Mouse (Mus musculus) kidney, adult 8-10 months (tissue): ENCODE results near the gene Ncan.

Experiments
- DNase-seq, 2 experiments: peaks; one replicate each; pipeline ENCODE4 v3.0.0; 2022

The Ncan gene

GRCm38 (mm10) chr8:70128435-70128834 lies 7.8 kb upstream of the Ncan start:
- peak; percentile 40 to 43 for DNase-seq

- DNase-seq = no peak
Measured at GRCm38 (mm10) chr8:70124992-70125391, 4.3 kb upstream of the Ncan start.

- DNase-seq = peak in 1 of 2 experiments; percentile 23
Measured at GRCm38 (mm10) chr8:70122863-70123262, 2.2 kb upstream of the Ncan start.

GRCm38 (mm10) chr8:70118726-70119700 lies 1.7 kb downstream of the Ncan start:
- no peak for DNase-seq

- no peak for DNase-seq
Measured at GRCm38 (mm10) chr8:70117611-70118010, 3.1 kb downstream of the Ncan start.

DNA sequence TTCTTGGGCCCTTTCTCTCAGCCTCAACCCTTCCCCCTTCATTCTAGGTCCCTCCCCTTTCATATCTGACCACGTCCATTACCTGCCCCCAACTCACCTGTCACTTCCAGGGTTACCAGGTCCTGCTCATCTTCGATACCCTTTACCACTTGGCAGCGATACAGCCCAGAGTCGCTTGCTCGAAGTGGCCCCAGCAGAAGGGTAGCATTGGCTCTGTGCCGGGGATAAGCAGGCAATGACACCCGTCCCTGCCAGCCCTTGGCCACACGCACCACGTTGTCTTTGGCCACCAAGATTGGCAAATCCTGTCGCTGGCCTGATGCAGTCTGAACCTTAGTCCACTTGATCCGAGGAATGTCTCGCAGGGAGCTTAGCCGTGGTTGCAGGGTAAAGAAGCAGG lies 5.8 kb downstream of the Ncan start:
- DNase-seq = no peak

DNA sequence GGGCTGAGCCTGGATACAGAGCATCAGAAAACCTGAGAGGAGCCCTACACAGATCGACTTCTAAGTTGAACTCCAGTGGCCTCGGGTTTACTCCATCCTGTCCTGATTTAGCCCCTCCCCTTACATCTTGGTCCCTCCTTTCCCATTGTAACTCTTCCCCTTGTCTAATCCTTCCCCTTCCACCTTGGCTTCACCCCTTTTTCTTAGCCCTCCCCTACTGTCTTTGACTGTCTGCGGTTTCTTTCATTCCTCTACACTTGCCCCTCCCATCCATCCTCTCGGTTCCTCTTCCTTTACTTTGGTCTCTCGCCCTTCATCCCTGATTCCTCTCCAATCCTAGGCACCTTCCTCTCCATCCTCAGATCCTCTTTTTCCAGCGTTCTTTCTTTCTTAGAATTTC lies 6.2 kb downstream of the Ncan start:
- no peak for DNase-seq

- no peak for DNase-seq
Measured at GRCm38 (mm10) chr8:70112401-70113016, 8.2 kb downstream of the Ncan start.

DNA sequence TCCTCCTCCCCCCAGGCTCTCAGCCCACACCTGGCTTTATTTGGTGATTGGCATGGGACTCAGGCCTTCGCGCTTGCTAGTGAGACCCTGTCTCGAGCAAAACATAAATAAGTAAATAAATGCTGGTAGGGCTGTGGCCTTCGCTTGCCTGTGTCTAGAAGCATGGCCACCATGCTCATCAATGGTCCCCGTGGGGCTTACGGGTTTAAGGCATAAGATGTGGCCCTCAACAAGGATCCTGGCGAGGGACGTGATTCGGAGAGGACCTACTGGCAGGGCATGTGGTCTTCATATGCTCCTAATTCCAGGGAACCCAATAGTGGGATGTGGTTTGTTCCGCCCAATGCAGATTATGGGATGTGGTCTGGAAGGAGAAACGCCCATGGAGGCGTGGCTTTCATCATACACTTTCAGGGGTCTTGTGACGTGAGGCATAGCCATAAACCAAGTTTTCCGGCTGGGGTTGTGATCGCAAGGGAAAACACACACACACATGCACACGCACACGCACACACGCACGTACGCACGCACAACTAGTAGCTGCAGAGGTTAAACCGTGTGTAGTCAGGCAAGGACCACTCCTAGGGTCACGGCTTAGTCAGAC lies 9.4 kb downstream of the Ncan start:
- no peak for DNase-seq

GRCm38 (mm10) chr8:70110451-70110850 lies 10.2 kb downstream of the Ncan start:
- DNase-seq = no peak

DNA sequence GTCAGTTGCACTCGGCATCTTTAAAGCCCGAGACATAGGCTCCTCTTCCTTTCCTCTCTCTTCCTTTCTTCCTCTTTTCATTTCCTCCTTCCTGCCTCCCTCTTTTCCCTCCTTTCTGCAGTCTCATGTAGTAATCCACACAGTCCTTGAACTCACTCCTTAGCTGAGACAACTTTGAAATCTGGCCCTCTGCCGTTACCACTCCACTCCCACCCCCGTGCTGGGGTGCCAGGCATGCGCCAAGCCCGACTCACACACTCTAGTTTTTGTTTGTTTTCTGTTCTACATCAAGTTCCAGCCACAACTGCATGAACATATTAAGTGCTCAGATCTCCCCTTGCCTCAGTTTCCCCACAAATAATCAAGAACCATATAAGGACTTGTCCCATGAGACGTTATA lies 15.8 kb downstream of the Ncan start:
- no peak for DNase-seq

DNA sequence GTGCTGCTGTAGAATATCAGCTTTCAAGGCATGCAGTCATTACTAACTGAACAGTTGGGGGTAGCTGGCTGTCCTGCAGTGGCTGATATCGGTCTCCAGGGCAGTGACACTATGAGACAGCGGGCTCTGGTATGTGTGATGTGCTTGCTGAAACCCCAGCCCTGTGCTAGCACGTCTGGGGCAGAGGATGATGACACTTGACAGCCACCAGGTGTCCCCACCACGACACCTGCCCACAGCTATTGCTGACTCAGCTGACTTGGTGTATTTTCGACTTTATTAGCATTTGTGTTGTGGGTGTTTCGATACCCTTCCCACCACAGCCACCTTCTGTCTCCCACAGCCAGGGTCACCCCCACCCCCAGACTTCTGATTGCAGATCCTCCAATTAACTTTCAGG lies 16.2 kb downstream of the Ncan start:
- peak; percentile 22 to 25 for DNase-seq

- DNase-seq = no peak
Measured at GRCm38 (mm10) chr8:70100241-70100640, 20.4 kb downstream of the Ncan start.

DNA sequence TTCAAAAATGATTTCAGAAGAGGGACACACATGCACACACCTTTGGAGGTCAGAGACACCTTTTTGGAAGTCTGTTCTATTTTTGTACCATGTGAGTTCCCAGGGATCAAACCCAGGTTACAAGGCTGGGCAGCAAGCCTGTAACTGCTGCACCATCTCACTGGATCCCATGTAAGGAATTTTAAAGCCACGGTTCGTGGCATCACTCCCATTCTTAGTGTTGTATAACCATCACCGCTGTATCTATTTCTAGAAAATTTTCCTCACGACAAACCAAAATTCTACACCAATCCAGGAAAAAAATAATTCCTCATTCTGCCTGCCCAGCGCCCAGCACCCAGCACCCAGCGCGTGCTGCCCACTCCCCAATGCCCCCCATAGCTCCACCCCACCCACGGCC lies 21.4 kb downstream of the Ncan start:
- DNase-seq = no peak

GRCm38 (mm10) chr8:70092786-70093185 lies 27.9 kb downstream of the Ncan start:
- no peak for DNase-seq

DNA sequence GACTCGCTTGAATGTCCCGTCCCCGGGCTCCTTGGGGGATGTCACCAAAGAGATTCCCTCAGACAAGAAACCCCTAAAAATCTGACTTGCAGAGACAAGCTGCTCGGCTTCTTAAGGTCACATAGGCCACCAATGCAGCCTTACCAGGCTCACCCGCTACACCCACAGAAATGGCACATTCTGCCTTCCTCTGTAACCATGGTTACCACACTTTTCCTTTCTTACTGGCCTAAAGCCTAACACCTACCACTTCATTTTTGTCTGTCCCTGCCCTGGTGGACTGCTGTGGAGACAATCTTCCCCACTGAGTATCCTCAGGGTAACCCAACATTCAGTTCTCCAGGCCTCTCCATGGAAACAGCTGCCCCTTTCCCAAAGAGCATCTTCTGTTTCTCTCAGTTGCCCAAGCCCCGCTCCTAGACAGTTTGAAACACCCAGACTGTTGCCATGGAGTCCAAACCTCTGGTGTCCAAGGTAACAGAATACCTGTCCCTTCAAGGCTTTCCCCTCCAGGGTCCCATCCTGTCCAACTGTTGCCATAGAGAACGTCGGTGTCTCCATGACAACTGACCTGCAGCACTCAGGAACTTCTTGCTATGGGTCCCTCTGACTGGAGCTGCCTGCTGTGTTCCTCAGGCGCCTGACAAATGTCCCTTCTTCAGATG lies 31.2 kb downstream of the Ncan start:
- no peak for DNase-seq

DNA sequence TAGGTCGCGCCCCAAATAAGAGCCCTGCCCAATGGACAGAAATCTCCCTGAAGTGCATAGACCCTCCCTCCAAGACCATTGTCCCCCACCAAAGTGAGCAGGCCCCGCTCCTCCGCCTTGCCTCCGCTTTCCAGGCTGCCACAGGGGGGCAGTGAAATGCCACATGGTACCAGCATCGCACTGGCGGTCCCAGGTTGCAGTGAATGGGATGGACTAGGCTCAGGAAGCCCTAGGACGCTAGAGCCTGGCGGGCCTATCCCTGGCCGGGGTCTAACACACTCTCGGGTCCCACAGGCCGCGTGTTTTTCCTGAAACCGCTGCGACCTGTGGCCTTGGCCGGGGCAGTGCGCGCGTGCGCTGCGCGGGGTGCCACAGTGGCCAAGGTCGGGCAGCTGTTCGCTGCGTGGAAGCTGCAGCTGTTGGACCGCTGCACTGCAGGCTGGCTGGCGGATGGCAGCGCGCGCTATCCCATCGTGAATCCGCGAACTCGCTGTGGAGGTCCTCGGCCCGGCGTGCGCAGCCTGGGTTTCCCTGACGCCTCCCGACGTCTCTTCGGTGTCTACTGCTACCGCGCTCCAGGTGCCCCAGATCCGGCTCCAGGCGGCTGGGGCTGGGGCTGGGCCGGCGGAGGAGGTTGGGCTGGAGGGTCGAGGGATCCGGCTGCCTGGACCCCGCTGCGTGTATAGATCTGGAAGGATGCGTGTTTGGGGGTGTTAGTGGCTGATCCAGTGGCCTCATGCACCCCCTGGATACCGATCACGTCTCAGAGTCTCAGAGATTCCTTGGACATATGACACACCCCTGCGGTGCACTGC lies 32.6 kb downstream of the Ncan start:
- DNase-seq = peak in 1 of 2 experiments; percentile 29

DNA sequence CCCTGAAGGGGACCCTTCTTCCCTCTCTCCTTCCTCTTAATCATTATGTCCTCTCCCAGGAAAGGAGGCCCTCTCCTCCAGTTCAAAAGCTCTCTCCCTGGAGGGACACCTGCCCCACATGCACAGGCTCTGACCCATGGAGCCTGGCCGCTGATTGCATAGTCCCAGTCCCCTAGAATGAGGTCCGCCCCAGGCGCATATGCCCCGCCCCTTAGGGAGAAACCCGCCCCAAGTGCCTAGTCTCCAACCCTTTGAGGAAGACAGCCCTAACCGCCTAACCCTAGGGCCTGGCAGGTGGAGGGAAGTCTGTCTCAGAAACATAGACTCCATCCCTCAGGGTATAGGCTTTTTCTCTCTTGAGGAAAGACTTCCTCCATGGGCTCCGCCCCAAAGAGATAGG lies 33.4 kb downstream of the Ncan start:
- no peak for DNase-seq

- no peak for DNase-seq
Measured at GRCm38 (mm10) chr8:70086151-70086550, 34.5 kb downstream of the Ncan start.

DNA sequence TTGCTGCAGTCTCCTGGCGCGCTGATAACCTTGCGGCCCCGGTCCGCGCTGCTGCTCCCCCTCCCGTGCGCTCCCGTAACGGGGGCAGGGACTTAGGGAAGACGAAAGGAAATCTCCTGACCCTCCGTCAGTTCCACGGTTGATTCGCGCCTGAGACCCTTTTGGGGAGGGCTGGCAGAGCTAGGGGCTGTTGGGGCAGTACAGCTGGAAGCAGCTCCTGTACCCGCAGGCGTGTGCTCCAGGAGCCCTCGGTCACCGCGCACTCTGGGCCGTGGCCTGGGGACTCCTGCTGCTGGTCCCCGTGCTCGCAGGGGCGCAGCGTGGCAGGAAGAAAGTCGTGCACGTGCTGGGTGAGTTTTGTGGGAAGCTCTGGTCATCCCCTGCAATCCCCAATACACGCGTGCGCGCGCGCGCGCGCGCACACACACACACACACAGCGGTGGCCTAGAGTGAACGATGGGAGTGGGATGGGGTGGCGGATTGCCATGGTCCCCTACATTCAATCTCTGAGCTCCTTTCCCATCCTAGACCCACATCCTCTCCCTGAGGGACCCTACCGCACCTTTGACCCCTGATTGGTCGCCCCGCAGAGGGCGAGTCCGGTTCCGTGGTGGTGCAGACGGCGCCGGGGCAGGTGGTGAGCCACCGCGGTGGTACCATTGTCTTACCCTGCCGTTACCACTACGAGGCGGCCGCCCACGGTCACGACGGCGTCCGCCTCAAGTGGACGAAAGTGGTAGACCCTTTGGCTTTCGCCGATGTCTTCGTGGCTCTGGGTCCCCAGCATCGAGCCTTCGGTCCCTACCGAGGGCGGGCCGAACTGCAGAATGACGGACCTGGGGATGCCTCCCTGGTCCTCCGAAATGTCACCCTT lies 36.2 kb downstream of the Ncan start:
- DNase-seq = no peak

- DNase-seq = peak; percentile 35 to 46
Measured at GRCm38 (mm10) chr8:70083285-70083684, 37.4 kb downstream of the Ncan start, which contains the start of gene Hapln4. Gene Hapln4 (plus strand): TSS chr8:70083457.
